Mouse (Mus musculus) myocyte (in vitro differentiated cells): ENCODE data around the gene Atf4. TPM values are rescaled to one million over a fixed set of nuclear protein-coding genes. Genes with fewer than 3 reads are reported as not detected.

Source experiments
- H3K27me3 ChIP-seq: one replicate; pipeline ENCODE4 v1.6.1; 2011; ENCODE audit not compliant: control insufficient read depth, insufficient read depth, insufficient read length
- H3K36me3 ChIP-seq: one replicate; pipeline ENCODE4 v1.6.1; 2011; ENCODE audit not compliant: control insufficient read depth, insufficient read depth
- H3K4me2 ChIP-seq: one replicate; pipeline ENCODE4 v1.6.1; 2011; ENCODE audit warnings: low read depth, control low read depth
- H3K4me3 ChIP-seq: one replicate; pipeline ENCODE4 v1.5.1; 2011; ENCODE audit warnings: mild to moderate bottlenecking, control low read depth, moderate library complexity
- H3K79me2 ChIP-seq: one replicate; pipeline ENCODE4 v1.6.1; 2011; ENCODE audit not compliant: control insufficient read depth, insufficient read depth
- H3ac ChIP-seq: one replicate; pipeline ENCODE4 v1.6.1; 2011; ENCODE audit not compliant: control insufficient read depth, insufficient read length
- CEBPB ChIP-seq: IDR thresholded peaks from 2 replicates; pipeline ENCODE4 v1.6.1; 2011; ENCODE audit warnings: mild to moderate bottlenecking, moderate library complexity; ENCODE audit not compliant: poor library complexity, insufficient read depth, severe bottlenecking
- E2F4 ChIP-seq: IDR thresholded peaks from one replicate; pipeline ENCODE4 v1.6.1; 2011; ENCODE audit warnings: mild to moderate bottlenecking, control low read depth, moderate library complexity; ENCODE audit not compliant: insufficient read depth
- MAX ChIP-seq: IDR thresholded peaks from one replicate; pipeline ENCODE4 v1.6.1; 2011; ENCODE audit warnings: low read depth, mild to moderate bottlenecking, control low read depth
- MYOD1 ChIP-seq, 3 experiments: IDR thresholded peaks; one replicate each; pipeline ENCODE4 v1.6.1; 2011; ENCODE audit warnings: control low read depth in 2 of 3, low read depth in 2 of 3, mild to moderate bottlenecking in 2 of 3, moderate library complexity in 1 of 3; ENCODE audit not compliant: insufficient read length in 2 of 3, control insufficient read depth in 1 of 3
- MYOG ChIP-seq, 3 experiments: IDR thresholded peaks; one replicate each; pipeline ENCODE4 v1.6.1; 2011; ENCODE audit warnings: control low read depth in 2 of 3, low read depth in 2 of 3, mild to moderate bottlenecking in 2 of 3; ENCODE audit not compliant: insufficient read length in 2 of 3, control insufficient read depth in 1 of 3, insufficient read depth in 1 of 3
- POLR2A ChIP-seq: IDR thresholded peaks from one replicate; pipeline ENCODE4 v1.6.1; 2011; ENCODE audit warnings: low read depth, mild to moderate bottlenecking, control low read depth, moderate library complexity; ENCODE audit not compliant: insufficient read length
- POLR2AphosphoS2 ChIP-seq: IDR thresholded peaks from one replicate; pipeline ENCODE4 v1.6.1; 2011; ENCODE audit warnings: low read depth, control low read depth; ENCODE audit not compliant: insufficient read length
- REST ChIP-seq: IDR thresholded peaks from one replicate; pipeline ENCODE4 v1.6.1; 2011; ENCODE audit warnings: mild to moderate bottlenecking, control low read depth, moderate library complexity; ENCODE audit not compliant: insufficient read depth, insufficient read length
- SRF ChIP-seq: IDR thresholded peaks from one replicate; pipeline ENCODE4 v1.6.1; 2011; ENCODE audit warnings: low read depth; ENCODE audit not compliant: control insufficient read depth, insufficient read length
- TCF12 ChIP-seq: IDR thresholded peaks from one replicate; pipeline ENCODE4 v1.6.1; 2011; ENCODE audit warnings: mild to moderate bottlenecking, control low read depth; ENCODE audit not compliant: poor library complexity, insufficient read depth, severe bottlenecking
- TCF3 ChIP-seq: IDR thresholded peaks from one replicate; pipeline ENCODE4 v1.6.1; 2011; ENCODE audit warnings: low read depth, control low read depth; ENCODE audit not compliant: insufficient read length
- USF1 ChIP-seq: IDR thresholded peaks from one replicate; pipeline ENCODE4 v1.6.1; 2011; ENCODE audit warnings: low read depth, mild to moderate bottlenecking, control low read depth, moderate library complexity
- polyA plus RNA-seq: library from polyadenylated mRNA; unstranded; fragments of >200 nt; fragmentation: generic; extraction: Trizol; gene quantifications from one replicate; pipeline ENCODE4 v1.2.1, GENCODE M21; 2012; ENCODE audit warnings: missing spikeins

Atf4 gene
- polyA plus RNA-seq, 1 experiment = 1,038 TPM

GRCm38 (mm10) chr15:80257602-80258239 lies 2.7 kb downstream of the Atf4 start:
- no peaks in the 10 kb centered on the region for H3K27me3 ChIP-seq
- peak overlapping the region; percentile 95 for H3K4me3 ChIP-seq
- peaks cover 32% of the 10 kb centered on the region for H3K36me3 ChIP-seq
- no peak overlapping the region for H3ac ChIP-seq
- H3K4me2 ChIP-seq = peak overlapping the region; percentile 92
- TF ChIP-seq MYOD1 (IDR thresholded peaks at IDR 0.05; ENCODE audit: control insufficient read depth in 1 of 3, insufficient read length in 2 of 3, low read depth in 2 of 3) (peak in 2 of 3 experiments; percentile 5 to 45), POLR2AphosphoS2 (peak; percentile 99), MAX (no peak), CEBPB (no peak)
- peaks cover 29% of the 10 kb centered on the region for H3K79me2 ChIP-seq

- Histone ChIP-seq H3K4me2 (peak overlapping the region; percentile 92), H3K4me3 (peak overlapping the region; percentile 95)
These were observed 3.5 kb downstream of the Atf4 start for GRCm38 (mm10) chr15:80258240-80259170.

GRCm38 (mm10) chr15:80259406-80260045 lies 4.5 kb downstream of the Atf4 start:
- no peak overlapping the region for H3K4me3 ChIP-seq
- no peaks in the 10 kb centered on the region for H3K27me3 ChIP-seq
- peak overlapping the region; percentile 20 for H3K4me2 ChIP-seq
- no peak overlapping the region for H3ac ChIP-seq
- TF ChIP-seq E2F4 = no peak
- TF ChIP-seq SRF = no peak
- no peak for TF ChIP-seq MAX
- TF ChIP-seq POLR2A = peak; percentile 31
- TF ChIP-seq TCF12 = no peak
- no peak for TF ChIP-seq USF1
- TF ChIP-seq TCF3 = no peak
- peak; percentile 57 for TF ChIP-seq POLR2AphosphoS2
- no peak for TF ChIP-seq REST
- TF ChIP-seq MYOD1 (IDR thresholded peaks at IDR 0.05; ENCODE audit: control insufficient read depth in 1 of 3, insufficient read length in 2 of 3, low read depth in 2 of 3) = peak in 2 of 3 experiments; percentile 57 to 61
- TF ChIP-seq MYOG (IDR thresholded peaks at IDR 0.05; ENCODE audit: control insufficient read depth in 1 of 3, insufficient read depth in 1 of 3, insufficient read length in 2 of 3, low read depth in 2 of 3) = peak in 1 of 3 experiments; percentile 16
- no peak for TF ChIP-seq CEBPB
- peaks cover 41% of the 10 kb centered on the region for H3K79me2 ChIP-seq
- H3K36me3 ChIP-seq = peaks cover 32% of the 10 kb centered on the region

More at GRCm38 (mm10) chr15:80258240-80259170, 3.5 kb downstream of the Atf4 start:
- TF ChIP-seq POLR2A = peak; percentile 73
- TF ChIP-seq REST = no peak
- no peak for TF ChIP-seq TCF12
- TF ChIP-seq E2F4 = no peak
- TF ChIP-seq POLR2AphosphoS2 = peak; percentile 92
- TF ChIP-seq MAX = peak; percentile 8
- Histone ChIP-seq H3ac (no peak overlapping the region), H3K36me3 (peaks cover 32% of the 10 kb centered on the region), H3K27me3 (no peaks in the 10 kb centered on the region), H3K79me2 (peaks cover 36% of the 10 kb centered on the region)

GRCm38 (mm10) chr15:80260677-80261076 lies 5.7 kb downstream of the Atf4 start:
- Histone ChIP-seq H3K27me3 (no peaks in the 10 kb centered on the region), H3K4me3 (no peak overlapping the region), H3K36me3 (peaks cover 32% of the 10 kb centered on the region), H3K79me2 (peaks cover 41% of the 10 kb centered on the region), H3K4me2 (no peak overlapping the region), H3ac (no peak overlapping the region)
- TF ChIP-seq MYOG (IDR thresholded peaks at IDR 0.05; ENCODE audit: control insufficient read depth in 1 of 3, insufficient read depth in 1 of 3, insufficient read length in 2 of 3, low read depth in 2 of 3) = peak in 1 of 3 experiments; percentile 48
- TF ChIP-seq POLR2A = peak; percentile 37
- no peak for TF ChIP-seq E2F4
- TF ChIP-seq REST = no peak
- no peak for TF ChIP-seq TCF3
- TF ChIP-seq MAX = no peak
- no peak for TF ChIP-seq SRF
- TF ChIP-seq USF1 = no peak
- peak in 1 of 3 experiments; percentile 28 for TF ChIP-seq MYOD1 (IDR thresholded peaks at IDR 0.05; ENCODE audit: control insufficient read depth in 1 of 3, insufficient read length in 2 of 3, low read depth in 2 of 3)
- peak; percentile 93 for TF ChIP-seq POLR2AphosphoS2
- no peak for TF ChIP-seq CEBPB
- no peak for TF ChIP-seq TCF12
